Mouse (Mus musculus): Measurements from ENCODE around the gene Ppp1r3f.

Ppp1r3f gene

DNA sequence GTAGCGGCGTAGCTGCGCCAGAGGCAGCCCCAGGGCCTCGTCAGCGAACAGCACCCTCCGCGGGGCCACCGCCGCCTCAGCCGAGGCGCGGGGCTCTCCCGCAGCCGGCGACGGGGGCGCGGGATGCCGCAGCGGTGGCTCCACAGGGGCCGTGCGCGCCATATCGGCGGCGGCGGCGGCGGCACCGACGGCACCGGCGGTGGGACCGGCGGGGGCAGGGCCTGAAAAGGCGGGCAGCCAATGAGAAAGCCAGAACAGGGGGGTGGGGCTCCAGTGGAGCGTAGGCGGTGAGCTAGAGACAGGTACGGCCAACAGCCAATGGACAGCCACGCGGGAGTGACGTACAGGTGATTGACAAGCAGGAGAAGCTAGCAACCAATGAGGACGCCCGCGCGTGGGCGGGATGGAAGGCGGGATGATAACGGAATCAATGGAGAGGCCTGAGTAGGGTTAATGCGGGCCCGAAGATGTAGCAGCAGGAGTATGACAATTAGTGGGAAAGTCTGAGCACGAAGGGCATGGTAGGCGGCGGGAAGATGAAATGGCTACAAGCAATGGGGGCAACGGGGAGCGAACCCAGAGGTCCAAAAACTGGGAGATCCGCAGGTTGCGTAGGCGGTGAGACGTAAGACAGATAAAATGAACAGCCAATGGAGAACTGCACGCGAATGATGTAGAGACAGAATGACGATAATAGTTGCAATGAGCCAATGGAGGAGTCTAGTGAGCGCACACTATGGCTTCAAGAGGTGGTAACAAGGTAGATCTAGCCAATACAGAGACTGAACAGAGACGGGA is at the start of gene Ppp1r3f:
Gene Ppp1r3f, minus strand, starts transcription at position 197 of the 798 bp plus-strand sequence.
- DNase-seq (ENCODE audit: low read depth), result peak; percentile 96

DNA sequence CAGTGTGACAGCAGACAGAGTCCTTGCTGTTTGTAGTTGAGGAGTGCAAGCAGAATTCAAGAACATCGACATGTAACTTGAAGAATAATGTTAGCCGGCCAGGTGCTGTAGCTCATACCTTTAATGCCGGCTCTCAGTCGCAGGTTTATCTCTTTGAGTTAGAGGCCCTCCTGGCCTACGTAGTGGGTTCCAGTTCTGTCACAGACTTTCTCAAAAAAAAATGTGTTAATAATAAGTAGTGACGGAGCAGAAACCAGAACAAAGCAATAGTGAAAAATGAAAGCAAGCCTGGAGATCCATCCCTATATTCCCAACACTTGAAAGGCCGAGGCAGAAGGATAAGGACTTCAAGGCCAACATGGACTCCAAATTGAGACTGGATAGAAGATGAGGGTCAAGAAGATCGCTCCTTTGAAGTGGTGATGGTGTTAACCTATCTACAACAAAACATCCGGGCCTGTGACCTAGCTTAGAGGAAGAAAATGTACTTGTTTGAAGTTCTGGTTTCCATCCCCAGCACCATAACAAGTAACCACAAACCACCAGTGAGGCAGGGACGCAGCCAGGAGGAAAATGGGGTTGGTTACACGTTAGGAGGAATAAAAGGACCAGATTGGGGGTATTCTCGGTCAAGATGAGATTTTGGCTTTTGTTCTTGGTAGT is 43.9 kb upstream of the Ppp1r3f start:
- peak; percentile 74 for DNase-seq (ENCODE audit: low read depth)

DNA sequence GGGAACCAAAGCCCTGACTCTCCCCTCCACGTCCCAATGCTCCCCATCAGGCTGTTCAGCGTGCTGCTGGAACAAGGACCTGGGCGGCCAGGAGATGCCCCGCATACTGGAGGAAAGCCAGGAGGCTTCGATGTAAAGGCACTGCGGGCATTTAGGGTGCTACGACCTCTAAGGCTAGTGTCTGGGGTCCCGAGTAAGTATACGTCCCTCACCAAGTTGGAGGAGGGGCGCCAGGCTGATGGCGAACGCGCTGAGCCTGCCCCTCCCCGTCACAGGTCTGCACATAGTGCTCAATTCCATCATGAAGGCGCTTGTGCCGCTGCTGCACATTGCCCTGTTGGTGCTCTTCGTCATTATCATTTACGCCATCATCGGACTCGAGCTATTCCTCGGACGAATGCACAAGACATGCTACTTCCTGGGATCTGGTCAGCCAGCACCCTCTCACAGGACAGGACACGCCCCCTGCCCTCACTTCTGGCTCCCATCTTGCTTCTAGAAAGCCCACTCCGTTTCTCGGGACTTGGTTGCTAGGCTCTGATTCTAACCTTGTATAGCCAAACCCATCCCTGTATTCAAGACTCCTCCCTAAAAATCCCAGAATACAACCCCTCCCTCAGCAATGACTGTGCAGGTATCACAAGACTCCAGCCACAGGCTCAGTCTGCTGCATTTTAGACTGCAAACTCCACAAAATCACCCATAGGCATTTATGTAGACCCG is 36.6 kb upstream of the Ppp1r3f start:
- DNase-seq (ENCODE audit: low read depth), result no peak

DNA sequence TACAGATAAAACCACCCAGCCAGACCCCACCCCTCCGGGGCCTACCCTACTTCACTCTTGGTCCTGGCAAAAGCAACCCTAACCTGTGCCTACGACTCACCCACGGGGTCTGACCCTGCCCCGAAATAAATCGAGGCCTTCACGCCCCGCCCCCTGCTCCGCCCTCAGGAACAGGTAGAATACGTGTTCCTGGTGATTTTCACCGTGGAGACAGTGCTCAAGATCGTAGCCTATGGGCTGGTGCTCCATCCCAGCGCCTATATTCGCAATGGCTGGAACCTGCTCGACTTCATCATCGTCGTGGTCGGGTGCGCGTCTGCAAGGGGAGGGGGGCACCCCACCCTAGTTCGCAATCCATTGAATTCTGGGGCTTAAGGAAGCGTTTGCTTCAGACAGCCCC is 36.0 kb upstream of the Ppp1r3f start:
- DNase-seq (ENCODE audit: low read depth), result no peak

DNA sequence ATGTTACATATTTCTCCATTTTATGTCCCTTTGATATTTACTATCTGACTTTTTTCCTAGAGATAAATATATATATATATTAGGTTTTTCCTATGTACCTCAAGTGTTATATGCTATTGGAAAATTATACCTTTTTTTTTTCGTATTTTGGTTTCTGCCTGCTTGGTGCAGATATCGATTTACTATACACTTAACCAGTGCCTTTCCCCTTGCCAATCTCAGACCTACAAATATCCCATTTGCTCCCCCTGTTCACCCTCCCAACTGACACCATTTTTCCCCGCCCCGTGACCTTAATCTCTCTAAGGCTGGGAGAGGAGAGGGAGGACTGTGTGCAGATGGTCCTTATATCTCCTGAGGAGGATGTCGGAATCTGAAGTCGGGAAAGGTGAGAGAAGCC is 32.7 kb upstream of the Ppp1r3f start, which contains the start of gene Cacna1f:
Gene Cacna1f, plus strand, starts transcription at position 301 of the 400 bp plus-strand sequence.
- no peak for DNase-seq (ENCODE audit: low read depth)

DNA sequence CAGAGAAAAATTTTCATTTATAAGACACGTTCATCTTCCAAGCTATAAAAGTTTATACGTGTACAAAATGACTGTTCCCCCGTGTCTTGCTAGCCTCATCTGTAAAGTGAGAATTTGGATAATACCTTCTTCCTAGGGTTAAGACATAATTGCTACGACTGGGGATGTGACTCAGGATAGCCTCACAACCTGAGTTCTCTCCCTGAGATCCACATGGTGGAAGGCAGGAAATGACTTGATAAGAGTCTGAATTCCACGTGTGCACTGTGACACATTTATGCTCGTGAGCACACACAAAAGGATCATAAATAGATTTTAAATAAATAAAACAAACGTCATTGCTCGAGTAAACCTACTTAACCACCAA is 31.5 kb upstream of the Ppp1r3f start:
- peak; percentile 47 for DNase-seq (ENCODE audit: low read depth)

DNA sequence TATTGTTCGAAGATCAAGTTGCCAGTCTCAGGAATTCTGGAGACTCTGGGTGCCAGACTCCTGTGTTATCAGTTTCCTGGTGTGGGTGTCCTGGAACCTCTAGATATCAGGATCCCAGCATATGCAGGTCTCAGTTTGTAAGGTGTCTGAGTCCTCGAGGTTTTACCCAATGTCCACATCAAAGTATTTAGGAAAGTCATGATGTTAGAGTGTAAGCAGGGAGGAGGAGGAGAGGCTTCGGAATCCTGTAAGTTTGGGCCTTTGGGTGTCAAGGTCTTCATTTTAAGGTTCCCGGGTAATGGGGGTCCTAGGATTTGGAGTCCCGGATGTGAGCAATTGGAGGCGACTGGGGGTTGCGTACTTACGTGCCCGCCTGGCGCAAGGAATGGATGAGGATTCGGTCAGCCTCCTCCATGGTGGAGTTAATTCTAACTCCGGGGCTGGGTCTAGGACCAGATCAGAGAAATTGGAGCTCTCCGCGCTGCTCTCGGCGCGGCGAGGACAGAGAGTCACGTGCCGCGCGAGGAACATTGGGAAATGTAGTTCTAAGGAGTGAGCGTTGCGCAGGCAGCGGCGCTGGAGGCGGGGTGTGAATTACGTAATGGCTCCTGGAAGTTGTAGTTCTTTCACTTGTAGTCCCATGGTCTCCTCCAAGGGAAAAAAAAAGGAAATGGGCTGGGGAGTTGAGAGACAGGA is 30.9 kb upstream of the Ppp1r3f start, which contains the start of gene Ccdc22:
Gene Ccdc22, minus strand, starts transcription at position 639 of the 696 bp plus-strand sequence.
- DNase-seq (ENCODE audit: low read depth), result peak; percentile 81

DNA sequence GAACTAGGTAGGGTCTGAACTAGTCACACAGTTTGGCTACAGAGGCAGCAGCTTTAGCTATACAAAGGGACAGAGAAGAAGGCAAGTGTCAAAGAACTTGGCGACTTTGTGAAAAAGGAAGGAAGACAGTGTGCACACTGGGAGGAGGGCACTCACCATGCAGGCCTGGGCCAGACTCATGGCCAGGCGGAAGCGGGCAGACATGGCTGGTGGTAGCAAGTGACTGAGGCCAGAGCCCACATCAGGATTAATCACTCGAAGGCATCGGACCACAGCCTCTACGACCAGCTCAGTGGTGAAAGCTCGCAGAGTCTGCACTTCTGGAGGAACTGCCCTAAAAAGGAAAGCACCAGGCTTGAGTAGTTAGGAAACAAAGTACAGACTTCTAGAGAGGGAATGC is 29.9 kb upstream of the Ppp1r3f start:
- DNase-seq (ENCODE audit: low read depth), result no peak

DNA sequence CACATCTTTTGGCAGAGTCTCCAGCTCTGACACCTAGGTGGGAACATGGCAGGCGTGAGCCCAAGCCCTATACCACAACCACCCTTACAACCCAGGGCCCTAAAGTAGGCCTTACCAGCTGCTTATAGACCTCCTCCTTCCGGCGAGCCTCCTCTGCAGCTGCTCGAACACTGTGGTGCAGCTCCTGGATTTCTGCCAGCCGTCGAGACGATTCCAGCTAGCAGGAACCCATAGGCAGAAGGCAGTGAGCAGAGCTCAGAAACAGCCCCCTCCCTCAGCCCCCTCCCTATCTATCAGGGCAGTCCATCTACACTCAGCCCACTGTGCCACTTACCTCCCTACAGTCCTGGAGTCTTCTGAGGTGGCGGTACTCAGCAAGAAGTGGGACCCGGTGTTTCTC is 21.3 kb upstream of the Ppp1r3f start:
- no peak for DNase-seq (ENCODE audit: low read depth)

DNA sequence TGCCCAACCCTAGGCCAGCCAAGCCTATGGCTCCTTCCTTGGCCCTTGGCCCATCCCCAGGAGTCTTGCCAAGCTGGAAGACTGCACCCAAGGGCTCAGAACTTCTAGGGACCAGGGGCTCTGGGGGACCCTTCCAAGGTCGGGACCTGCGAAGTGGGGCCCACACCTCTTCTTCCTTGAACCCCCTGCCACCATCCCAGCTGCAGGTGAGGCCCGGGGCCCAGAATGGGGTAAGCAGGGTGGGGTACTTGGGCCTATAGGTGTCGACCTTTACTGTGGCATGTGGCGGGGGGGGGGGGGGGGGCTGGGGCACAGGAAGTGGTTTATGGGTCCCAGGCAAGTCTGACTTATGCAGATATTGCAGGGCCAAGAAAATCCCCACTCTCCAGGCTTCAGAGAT is 12.3 kb upstream of the Ppp1r3f start:
- peak; percentile 30 for DNase-seq (ENCODE audit: low read depth)

DNA sequence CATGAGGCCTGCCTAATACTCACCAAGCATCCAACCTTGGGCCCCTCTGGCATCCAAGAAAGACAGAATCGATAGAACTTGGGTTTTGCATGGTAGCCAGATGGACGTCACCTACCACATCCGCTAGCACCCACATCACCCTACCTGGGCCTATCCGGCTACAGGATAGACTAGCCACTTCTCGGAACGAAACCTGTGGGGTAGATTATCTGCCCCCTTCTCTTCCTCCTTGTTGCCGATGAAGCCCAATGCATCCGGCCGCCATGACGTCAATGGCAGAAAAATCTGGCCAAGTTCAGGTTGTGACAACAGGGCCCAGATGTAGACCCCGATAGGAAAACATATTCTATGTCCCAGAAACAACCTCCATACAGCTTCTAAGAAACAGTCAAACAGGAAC is 9.8 kb upstream of the Ppp1r3f start:
- DNase-seq (ENCODE audit: low read depth), result no peak

DNA sequence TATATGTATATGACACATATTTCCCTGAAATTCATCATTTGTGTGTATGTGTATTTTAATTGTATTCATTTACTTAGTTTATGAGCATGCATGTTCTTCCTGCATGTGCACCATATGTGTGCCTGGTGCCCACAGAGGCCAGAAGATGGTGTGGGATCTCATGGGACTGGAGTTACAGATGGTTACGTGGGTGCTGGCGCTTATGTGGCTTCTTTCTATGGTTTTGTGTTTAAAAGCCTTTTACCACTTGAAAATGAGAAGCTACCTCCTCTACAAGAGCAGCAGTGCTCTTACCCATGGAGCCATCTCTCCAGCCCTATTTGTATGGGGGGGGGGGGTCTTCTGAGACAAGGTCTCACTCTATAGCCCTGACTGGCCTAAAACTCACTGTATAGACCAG is 7.1 kb upstream of the Ppp1r3f start:
- no peak for DNase-seq (ENCODE audit: low read depth)

DNA sequence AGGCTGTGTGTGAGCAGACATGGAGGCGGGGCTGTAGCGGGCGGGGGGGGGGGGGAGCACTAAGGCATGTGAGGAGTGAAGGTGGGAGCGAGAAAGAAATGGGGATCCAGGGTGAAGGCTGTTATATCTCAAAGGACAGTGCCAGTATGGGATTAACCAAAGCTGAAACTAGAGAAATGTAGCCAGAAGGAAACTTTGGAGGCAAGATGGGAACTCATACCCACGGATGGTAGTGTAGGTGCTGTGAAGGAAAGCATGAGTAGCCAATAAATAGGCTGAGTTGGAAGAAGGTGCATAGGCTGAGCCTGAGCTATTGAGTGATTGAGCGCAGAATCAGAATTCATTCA is 775 bp upstream of the Ppp1r3f start:
- no peak for DNase-seq (ENCODE audit: low read depth)

DNA sequence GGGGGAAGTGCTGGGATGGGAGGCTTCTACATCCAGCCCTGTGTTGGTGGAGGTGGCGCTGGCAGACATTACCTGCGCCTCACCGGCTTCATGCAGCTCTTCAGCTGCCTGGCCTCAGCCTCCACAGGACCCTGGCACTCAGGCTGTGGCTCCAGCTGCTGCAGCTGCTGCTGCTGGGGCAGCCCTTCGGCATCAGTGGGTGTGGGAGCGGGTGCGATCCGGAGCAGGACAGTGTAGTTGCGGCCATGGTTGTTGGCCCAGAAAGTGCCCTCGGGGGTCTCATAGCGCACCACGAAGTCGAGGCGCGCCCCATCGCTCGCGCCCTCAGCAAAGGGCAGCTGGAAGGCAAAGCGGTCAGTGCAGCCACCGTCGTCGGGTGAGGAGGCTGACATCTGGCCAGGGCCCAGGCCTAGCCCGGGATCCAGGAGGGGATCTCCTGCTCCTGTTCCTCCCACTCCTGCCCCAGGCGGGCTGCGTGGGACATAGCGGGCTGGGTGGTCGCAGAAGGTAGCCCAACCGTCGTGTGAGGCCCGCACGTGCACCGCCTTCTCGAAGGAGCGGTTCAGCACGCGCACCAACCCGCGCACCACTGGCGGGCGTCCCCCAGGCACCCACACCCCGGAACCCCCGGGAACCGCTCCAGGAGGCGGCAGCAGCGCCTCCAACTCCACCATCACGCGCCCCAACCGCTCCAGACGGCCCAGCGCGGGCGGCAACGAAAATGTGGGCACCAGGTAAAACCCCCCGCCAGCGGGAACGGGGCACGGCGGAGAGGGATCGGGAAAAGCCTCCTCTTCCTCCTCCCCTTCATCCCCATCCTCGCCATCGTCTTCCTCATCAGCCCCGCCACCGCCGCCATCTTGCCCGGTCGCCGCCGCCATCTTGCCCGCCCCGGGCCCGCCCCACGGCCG is 652 bp downstream of the Ppp1r3f start, which contains the start of gene Foxp3:
Gene Foxp3, plus strand, starts transcription at position 469 of the 911 bp plus-strand sequence.
- DNase-seq (ENCODE audit: low read depth), result no peak

DNA sequence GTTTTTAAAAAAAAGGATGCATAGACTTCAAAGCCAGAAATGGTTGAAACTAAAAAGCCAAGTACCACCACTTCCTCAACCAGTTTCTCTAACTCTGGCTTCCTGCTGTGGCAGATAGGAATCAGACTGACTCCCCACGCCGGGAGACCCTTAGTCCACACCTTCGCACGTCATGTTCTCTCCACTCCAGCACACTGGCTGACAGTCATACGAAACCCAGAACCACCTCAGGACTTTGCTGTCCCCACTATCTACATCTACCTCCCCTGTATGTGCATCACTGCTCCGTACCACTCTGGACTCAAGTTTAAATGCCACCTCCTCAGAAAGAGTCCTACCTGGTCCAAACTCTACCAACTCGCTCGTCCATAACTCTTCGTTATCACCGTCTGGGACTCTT is 1.6 kb downstream of the Ppp1r3f start:
- DNase-seq (ENCODE audit: low read depth), result peak; percentile 69

DNA sequence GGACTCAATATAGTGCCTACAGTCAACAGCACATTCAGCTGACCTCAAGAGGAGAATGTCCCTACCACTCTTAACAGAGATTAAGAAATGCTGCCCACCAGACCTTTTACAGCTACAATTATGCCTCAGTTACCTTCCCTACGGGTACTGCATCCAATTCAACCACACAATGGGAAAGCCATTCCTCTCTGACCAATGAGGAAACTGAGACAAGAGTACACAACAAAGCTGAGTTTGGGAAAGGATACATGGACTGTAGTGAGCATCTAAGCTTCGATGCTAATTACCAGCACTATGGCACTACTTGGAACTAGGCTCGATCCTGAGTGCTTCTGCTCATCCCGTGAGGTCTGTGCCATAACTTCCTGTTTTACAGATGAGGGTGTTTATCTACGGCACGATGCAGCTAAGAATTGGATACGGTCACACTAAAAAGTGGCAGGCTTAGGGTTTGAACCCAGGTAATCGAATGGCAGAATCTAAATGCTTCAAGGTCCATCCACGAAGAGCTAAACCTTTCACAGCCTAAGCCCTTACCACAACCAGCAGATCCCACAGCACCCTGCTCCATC is 2.4 kb downstream of the Ppp1r3f start:
- peak; percentile 31 for DNase-seq (ENCODE audit: low read depth)

DNA sequence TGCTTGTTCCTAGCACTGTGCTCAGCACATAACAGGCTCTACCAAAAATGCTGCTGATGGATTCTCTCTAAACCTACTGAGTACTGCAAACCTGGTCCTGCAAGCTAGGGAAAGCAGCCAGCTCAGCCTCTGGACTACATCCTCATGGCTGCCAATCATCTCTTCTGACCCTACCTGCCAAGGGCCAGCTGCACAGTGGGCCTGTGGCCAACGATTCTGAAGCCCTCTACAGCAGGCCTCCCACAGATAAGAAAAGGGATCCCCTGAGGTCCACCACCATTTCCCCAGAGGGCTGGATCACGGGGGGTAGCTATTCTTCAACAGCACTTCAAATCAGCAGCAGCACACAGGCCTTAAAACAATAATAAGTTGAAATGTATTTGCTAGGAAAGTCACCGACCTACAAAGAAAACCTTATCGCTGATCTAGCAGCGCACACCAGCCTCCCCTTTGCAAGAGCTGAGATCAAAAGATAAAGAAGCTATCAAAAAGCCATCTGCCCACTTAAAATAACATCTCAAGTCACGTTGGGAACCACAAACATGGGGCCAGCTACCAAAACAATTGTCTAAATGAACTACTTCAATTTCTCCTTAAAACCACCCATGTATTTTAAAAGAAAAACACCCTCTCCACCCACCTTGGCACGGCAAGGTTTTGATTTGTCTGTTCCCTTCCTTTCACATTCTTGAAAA is 3.5 kb downstream of the Ppp1r3f start:
- DNase-seq (ENCODE audit: low read depth), result peak; percentile 71

DNA sequence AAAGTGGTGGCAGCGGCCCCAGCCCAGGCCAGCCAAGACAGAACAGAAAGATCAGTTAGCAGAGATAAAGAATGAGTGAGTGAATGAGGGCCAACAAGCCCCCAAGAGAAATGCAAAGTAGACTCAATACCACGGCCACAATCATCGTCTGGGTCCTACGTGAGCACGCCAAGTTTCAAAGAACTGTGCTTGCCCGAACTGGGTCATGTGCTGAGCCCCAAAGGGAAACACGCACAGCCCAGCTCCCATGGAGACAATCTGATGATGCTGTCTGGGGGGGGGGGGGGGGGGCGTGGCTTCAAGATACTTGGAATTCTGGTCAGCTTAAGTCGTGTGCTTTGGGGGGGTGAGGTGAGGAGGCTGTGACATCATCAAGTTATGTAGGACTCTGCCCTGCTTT is 6.6 kb downstream of the Ppp1r3f start:
- peak; percentile 60 for DNase-seq (ENCODE audit: low read depth)

DNA sequence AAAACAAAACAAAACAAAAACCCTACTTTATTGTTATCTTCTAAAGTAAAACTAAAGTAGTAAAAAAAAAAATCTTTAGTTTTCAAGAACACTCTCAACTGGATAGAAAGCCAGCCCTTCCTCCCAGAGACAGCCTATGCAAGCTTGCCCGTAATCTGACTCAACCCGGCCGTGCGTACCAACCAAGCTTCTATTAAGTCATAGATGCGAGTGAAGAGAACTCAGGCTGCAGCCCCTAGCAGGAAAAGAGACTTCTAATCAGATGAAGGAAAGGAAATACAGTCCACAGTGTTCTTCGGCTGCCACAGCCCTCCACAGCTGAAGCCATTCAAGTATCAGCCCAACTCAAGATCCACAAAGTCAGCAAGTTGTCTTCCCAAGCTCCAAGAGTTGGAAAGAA is 7.7 kb downstream of the Ppp1r3f start:
- DNase-seq (ENCODE audit: low read depth), result peak; percentile 65

DNA sequence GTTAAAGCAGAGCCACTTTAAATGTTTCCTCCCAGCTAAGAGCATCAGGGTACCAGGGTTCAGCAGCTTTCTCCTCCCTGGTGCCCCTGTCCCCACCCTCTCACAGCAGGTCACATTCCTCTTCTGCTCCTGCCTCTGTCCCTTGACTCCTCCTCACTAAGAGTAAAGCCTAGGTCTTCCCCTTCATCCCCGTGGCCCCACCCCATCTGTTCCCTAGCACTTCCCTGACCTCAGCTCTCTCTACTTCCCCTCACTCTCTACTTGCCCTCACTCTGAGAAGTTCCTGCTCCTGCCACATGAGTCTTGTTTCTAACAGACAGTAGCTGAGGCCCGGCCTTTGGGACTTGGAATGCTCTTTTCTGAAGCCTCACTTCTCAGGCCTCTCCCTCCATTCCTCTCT is 11.0 kb downstream of the Ppp1r3f start:
- no peak for DNase-seq (ENCODE audit: low read depth)

Measured in naive thymus-derived CD4-positive, alpha-beta T cell, adult 2 months (primary cell).